Mouse (Mus musculus) small intestine, adult 2 months (tissue): ENCODE measurements around the gene Arel1.

Experiments
- CTCF ChIP-seq: fragments of 200-500 bp; IDR thresholded peaks from 2 replicates; pipeline ENCODE4 v1.5.1; 2012; ENCODE audit warnings: low read depth, mild to moderate bottlenecking, control low read depth, inconsistent platforms, low read length, moderate library complexity, mixed read lengths; ENCODE audit not compliant: insufficient replicate concordance, insufficient read length; ENCODE audit errors: extremely low read depth
- POLR2A ChIP-seq: fragments of 200-500 bp; IDR thresholded peaks from 2 replicates; pipeline ENCODE4 v1.6.1; 2012; ENCODE audit warnings: low read depth, mild to moderate bottlenecking, control low read depth, inconsistent platforms, low read length, moderate library complexity

DNA sequence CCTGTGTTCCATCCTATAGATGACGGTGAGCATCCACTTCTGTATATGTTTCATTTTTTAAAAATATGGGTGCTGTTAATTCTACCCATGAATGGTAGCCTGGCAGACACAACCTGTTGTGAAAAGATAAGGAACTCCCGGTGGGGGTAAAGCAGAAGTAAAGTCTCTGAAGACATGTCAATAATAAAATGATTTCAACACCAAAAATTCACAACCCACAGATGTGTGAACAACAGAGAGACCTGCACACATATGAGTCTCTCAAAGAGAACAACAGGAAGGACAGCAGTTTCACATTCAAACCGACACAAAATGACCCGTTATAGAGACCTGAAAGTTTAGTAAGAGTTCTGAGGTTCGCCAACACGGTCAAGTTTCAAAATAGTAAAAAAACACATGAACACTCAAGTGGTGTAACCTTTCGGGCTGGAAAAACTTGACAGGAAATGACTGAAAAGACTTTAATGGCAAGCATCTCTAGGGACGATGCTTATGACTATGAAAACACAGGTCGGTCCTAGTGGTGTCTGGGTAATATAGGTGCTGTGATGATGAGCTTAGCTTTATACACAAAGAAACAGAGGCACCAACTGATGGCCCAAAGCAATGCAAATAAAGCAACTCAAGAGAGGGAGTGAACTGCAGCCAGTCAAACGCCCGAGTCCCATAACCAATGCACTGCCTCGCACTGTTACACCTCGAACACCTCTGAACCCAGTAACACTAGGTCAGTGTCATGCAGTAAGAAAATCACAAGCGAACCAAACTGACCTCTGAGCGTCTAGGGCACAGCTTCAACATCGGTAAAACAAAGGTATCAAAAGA, 1.7 kb downstream of the Arel1 start:
- no peak for TF ChIP-seq CTCF
- TF ChIP-seq POLR2A: no peak
